Mouse (Mus musculus): ENCODE measurements around the gene Sept8. TPM values are rescaled to one million over a fixed set of nuclear protein-coding genes. Genes with fewer than 3 reads are reported as not detected.

The Sept8 gene
- total RNA-seq, 1 experiment = 16.8 TPM

DNA sequence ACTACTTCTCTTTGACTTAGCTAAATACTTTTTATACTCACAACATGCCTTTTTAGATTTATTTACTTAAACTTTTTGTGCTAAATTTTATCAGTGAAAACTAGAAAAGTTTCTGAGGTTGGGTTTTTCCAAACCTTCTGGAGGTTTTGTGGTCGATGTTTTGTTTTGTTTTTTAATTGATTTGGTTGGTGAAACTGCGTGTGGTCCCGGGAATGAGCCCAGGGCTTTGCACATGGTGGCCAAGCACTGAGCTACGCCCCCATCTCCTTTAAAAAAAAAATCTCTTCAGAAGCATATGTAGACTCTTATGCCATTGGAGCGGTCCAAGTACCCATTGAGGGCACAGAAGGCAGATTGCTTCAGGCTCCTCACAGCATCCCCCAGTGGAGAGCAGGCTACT is 72.1 kb downstream of the Sept8 start:
- H3K9me3 ChIP-seq (ENCODE audit: control insufficient read depth, insufficient read depth, low read depth, low read length) = no peaks in the 10 kb centered on the region
- no peak overlapping the region for H3K4me3 ChIP-seq (ENCODE audit: insufficient read depth in 1 of 2, low read depth in 1 of 2, low read length in 2 of 2, poor library complexity in 1 of 2, severe bottlenecking in 1 of 2)
- no peaks in the 10 kb centered on the region for H3K4me1 ChIP-seq (ENCODE audit: control insufficient read depth in 2 of 2, insufficient read depth in 2 of 2, low read length in 2 of 2, poor library complexity in 1 of 2)
- no peak overlapping the region for H3K9ac ChIP-seq (ENCODE audit: insufficient read depth, low read depth, low read length, poor library complexity, severe bottlenecking)
- TF ChIP-seq CHD2 (IDR thresholded peaks at IDR 0.05; ENCODE audit: low read depth, low read length) = no peak
- no peak for TF ChIP-seq ZNF384 (IDR thresholded peaks at IDR 0.05; ENCODE audit: low read depth, low read length)
- no peak for TF ChIP-seq ZC3H11A (IDR thresholded peaks at IDR 0.05; ENCODE audit: borderline replicate concordance, low read depth, low read length)
- TF ChIP-seq HCFC1 (IDR thresholded peaks at IDR 0.05; ENCODE audit: borderline replicate concordance, insufficient read depth, low read length) = no peak
- no peak for TF ChIP-seq MAFK (IDR thresholded peaks at IDR 0.05; ENCODE audit: insufficient read depth, low read depth, low read length)
- in situ Hi-C loops (cut with MboI; ENCODE audit: low sequenced_read_pairs in 2 of 2, unreplicated experiment in 2 of 2) = no loop called here
- no peaks in the 10 kb centered on the region for H3K36me3 ChIP-seq (ENCODE audit: control insufficient read depth, insufficient read depth, low read length, poor library complexity, severe bottlenecking)
- DNase-seq (ENCODE audit: low read depth, low spot score) = no peak
- H3K27ac ChIP-seq (ENCODE audit: insufficient read depth, low read depth, low read length, poor library complexity, severe bottlenecking) = no peak overlapping the region

Other genes with a start within 250 kb of the Sept8 start
- gene Hspa4, start 218.8 kb upstream of the Sept8 start, total RNA-seq (2012; rRNA removed) = 182 and 280 TPM in 2 replicates
- 8.4 and 12.9 TPM in 2 replicates for gene Zcchc10, start 194.6 kb upstream of the Sept8 start, total RNA-seq (2012; rRNA removed)
- 82.2 and 97.2 TPM in 2 replicates for gene Aff4, start 168.4 kb upstream of the Sept8 start, total RNA-seq (2012; rRNA removed)
- gene Leap2, start 96.1 kb upstream of the Sept8 start, total RNA-seq (2012; rRNA removed) = not detected in 2 replicates
- 57.8 and 76.9 TPM in 2 replicates for gene Uqcrq, start 88.4 kb upstream of the Sept8 start, total RNA-seq (2012; rRNA removed)
- 0.21 and 0.45 TPM in 2 replicates for gene Gdf9, start 88.2 kb upstream of the Sept8 start, total RNA-seq (2012; rRNA removed)
- not detected in 2 replicates for gene Gm10447, start 62.1 kb upstream of the Sept8 start, total RNA-seq (2012; rRNA removed)
- gene Shroom1, start 62.1 kb upstream of the Sept8 start, total RNA-seq (2012; rRNA removed) = 0.74 and 1.7 TPM in 2 replicates
- not detected in 2 replicates for gene Gm9837, start 48.8 kb upstream of the Sept8 start, total RNA-seq (2012; rRNA removed)
- gene Gm9945, start 39.1 kb upstream of the Sept8 start, total RNA-seq (2012; rRNA removed) = not detected in 2 replicates
- gene Sowaha, start 39.0 kb upstream of the Sept8 start, total RNA-seq (2012; rRNA removed) = 0.11 and 0.13 TPM in 2 replicates
- 10.7 and 11.1 TPM in 2 replicates for gene Kif3a, start 48.1 kb downstream of the Sept8 start, total RNA-seq (2012; rRNA removed)
- not detected in 2 replicates for gene Il4, start 99.4 kb downstream of the Sept8 start, total RNA-seq (2012; rRNA removed)
- gene Il13, start 115.4 kb downstream of the Sept8 start, total RNA-seq (2012; rRNA removed) = not detected in 2 replicates
- 30.9 and 32.0 TPM in 2 replicates for gene Rad50, start 188.1 kb downstream of the Sept8 start, total RNA-seq (2012; rRNA removed)
- not detected in 2 replicates for gene Il5, start 201.5 kb downstream of the Sept8 start, total RNA-seq (2012; rRNA removed)